Mouse (Mus musculus) lung, postnatal 0 days (tissue): ENCODE results near the gene Zfp874a. TPM values are rescaled to one million over a fixed set of nuclear protein-coding genes. Genes with fewer than 3 reads are reported as not detected.

Experiments used
- ATAC-seq: fragments of 200-750 bp; cut with Nextera tagmentation; 2 replicates; pipeline ENCODE4 v1.8.0; 2017; ENCODE audit warnings: moderate library complexity
- DNase-seq: peaks from one replicate; pipeline ENCODE4 v3.0.0-alpha.2; 2016; ENCODE audit warnings: low spot score
- H3K27ac ChIP-seq: fragments of 300-500 bp; sonication (generic); 2 replicates; pipeline ENCODE4 v1.5.1; 2014; ENCODE audit warnings: antibody characterized with exemption, mild to moderate bottlenecking, low read length, mixed read lengths
- H3K27me3 ChIP-seq: fragments of 300-500 bp; sonication (generic); replicated peaks from 2 replicates; pipeline ENCODE4 v1.6.1; 2014; ENCODE audit warnings: low read length, mixed read lengths; ENCODE audit not compliant: insufficient read depth
- H3K36me3 ChIP-seq: fragments of 300-500 bp; sonication (generic); 2 replicates; pipeline ENCODE4 v1.6.1; 2014; ENCODE audit warnings: low read length, mixed read lengths; ENCODE audit not compliant: insufficient read depth
- H3K4me1 ChIP-seq: fragments of 300-500 bp; sonication (generic); 2 replicates; pipeline ENCODE4 v1.6.1; 2014; ENCODE audit warnings: antibody characterized with exemption, low read depth, low read length, mixed read lengths; ENCODE audit not compliant: insufficient read depth
- H3K4me2 ChIP-seq: fragments of 300-500 bp; sonication (generic); replicated peaks from 2 replicates; pipeline ENCODE4 v1.6.1; 2014; ENCODE audit warnings: low read depth, mild to moderate bottlenecking, low read length, moderate library complexity, mixed read lengths
- H3K4me3 ChIP-seq: fragments of 300-500 bp; sonication (generic); 2 replicates; pipeline ENCODE4 v1.5.1; 2014; ENCODE audit warnings: low read depth, low read length
- H3K9ac ChIP-seq: fragments of 300-500 bp; sonication (generic); replicated peaks from 2 replicates; pipeline ENCODE4 v1.6.1; 2014; ENCODE audit warnings: low read depth, mild to moderate bottlenecking
- H3K9me3 ChIP-seq: fragments of 300-500 bp; sonication (generic); 2 replicates; pipeline ENCODE4 v1.6.1; 2016; ENCODE audit warnings: low read length, mixed read lengths
- CTCF ChIP-seq: IDR thresholded peaks from 2 replicates; pipeline ENCODE4 v1.5.1; 2016; ENCODE audit warnings: antibody characterized with exemption, mild to moderate bottlenecking
- EP300 ChIP-seq: IDR thresholded peaks from 2 replicates; pipeline ENCODE4 v1.6.1; 2016; ENCODE audit warnings: antibody characterized with exemption, mild to moderate bottlenecking, control low read depth
- WGBS: fragments of 180-500 bp; shearing (Covaris S2); extraction: QIAGEN DNeasy Blood & Tissue Kit; methylation state at CpG from one replicate; pipeline ENCODE4 v1.1.7; 2014; 5-methylcytosine and 5-hydroxymethylcytosine counted together
- polyA plus RNA-seq: library from polyadenylated mRNA; unstranded; fragments of >200 nt; fragmentation: Nextera tagmentation; extraction: Ambion mirVana; gene quantifications from 2 replicates; pipeline ENCODE4 v1.2.1, GENCODE M21; 2015

Gene Zfp874a
- 7.9 and 8.8 TPM in 2 replicates for polyA plus RNA-seq

- H3K27ac ChIP-seq: peak within 1 kb of the TSS; percentile 68
- no peaks in the 10 kb centered on the region for H3K4me1 ChIP-seq
- H3K4me2 ChIP-seq: peak within 1 kb of the TSS; percentile 60
- ATAC-seq: peak; percentile 98
- TF ChIP-seq EP300 (peak; percentile 41), CTCF (no peak)
- no peaks in the 10 kb centered on the region for H3K9me3 ChIP-seq
- H3K9ac ChIP-seq: peak within 1 kb of the TSS; percentile 30
- H3K4me3 ChIP-seq: peak within 1 kb of the TSS; percentile 53
- peak; percentile 96 for DNase-seq
- peaks cover 9% of the 10 kb centered on the region for H3K36me3 ChIP-seq
- no peaks in the 10 kb centered on the region for H3K27me3 ChIP-seq
- WGBS: under 1% methylated on average over 20 of the region's 20 CpGs
Observed at GRCm38 (mm10) chr13:67451172-67452020, at the start of gene Zfp874a. Gene Zfp874a (minus strand): TSS chr13:67451624.

GRCm38 (mm10) chr13:67500908-67501307 lies 49.5 kb upstream of the Zfp874a start:
- no peak for ATAC-seq
- no peak overlapping the region for H3K27ac ChIP-seq
- 77% methylated on average over 1 of the region's 1 CpGs for WGBS

GRCm38 (mm10) chr13:67500084-67500719 lies 48.8 kb upstream of the Zfp874a start, which contains the start of gene Zfp58:
Gene Zfp58 (minus strand): TSS chr13:67500555.
- Histone ChIP-seq H3K9ac (peak within 1 kb of the TSS; percentile 62), H3K27me3 (no peaks in the 10 kb centered on the region), H3K4me2 (peak within 1 kb of the TSS; percentile 86), H3K4me3 (peak within 1 kb of the TSS; percentile 66), H3K4me1 (peaks cover 3% of the 10 kb centered on the region; the same call in 1 of the 2 replicates), H3K27ac (no peak within 1 kb of the TSS), H3K9me3 (no peaks in the 10 kb centered on the region), H3K36me3 (0 out of 2 replicates have a peak, but pooled peaks cover 2% of the 10 kb centered on the region)
- no peak for TF ChIP-seq CTCF
- TF ChIP-seq EP300: no peak
- 2% methylated on average over 22 of the region's 22 CpGs for WGBS
- DNase-seq: peak; percentile 92
- peak; percentile 97 for ATAC-seq

More at GRCm38 (mm10) chr13:67500908-67501307, 49.5 kb upstream of the Zfp874a start:
- TF ChIP-seq EP300: no peak
- no peak for TF ChIP-seq CTCF
- no peak for DNase-seq
- Histone ChIP-seq H3K9me3 (no peaks in the 10 kb centered on the region), H3K27me3 (no peaks in the 10 kb centered on the region), H3K4me1 (peaks cover 3% of the 10 kb centered on the region; the same call in 1 of the 2 replicates), H3K36me3 (no peaks in the 10 kb centered on the region), H3K4me3 (no peak overlapping the region), H3K4me2 (no peak overlapping the region), H3K9ac (no peak overlapping the region)

GRCm38 (mm10) chr13:67495631-67496030 lies 44.2 kb upstream of the Zfp874a start:
- no peak overlapping the region for H3K4me3 ChIP-seq
- no peak for TF ChIP-seq EP300
- H3K9ac ChIP-seq: no peak overlapping the region
- H3K9me3 ChIP-seq: peaks cover 8% of the 10 kb centered on the region
- no peak for DNase-seq
- no peak overlapping the region for H3K27ac ChIP-seq
- H3K4me2 ChIP-seq: no peak overlapping the region
- H3K27me3 ChIP-seq: no peaks in the 10 kb centered on the region
- no peak for ATAC-seq
- peaks cover 3% of the 10 kb centered on the region; the same call in 1 of the 2 replicates for H3K4me1 ChIP-seq
- WGBS: 88% methylated on average over 1 of the region's 1 CpGs
- peaks cover 31% of the 10 kb centered on the region for H3K36me3 ChIP-seq

GRCm38 (mm10) chr13:67484424-67484811 lies 33.0 kb upstream of the Zfp874a start:
- Histone ChIP-seq H3K27me3 (no peaks in the 10 kb centered on the region), H3K36me3 (no peaks in the 10 kb centered on the region), H3K4me2 (peak overlapping the region; percentile 54), H3K4me1 (peaks cover 4% of the 10 kb centered on the region; the same call in 1 of the 2 replicates), H3K9me3 (no peaks in the 10 kb centered on the region), H3K9ac (peak overlapping the region; percentile 65; the same call in 1 of the 2 replicates), H3K4me3 (peak overlapping the region; percentile 63), H3K27ac (no peak overlapping the region)
- ATAC-seq (peak; percentile 27), DNase-seq (no peak)
- 28% methylated on average over 8 of the region's 8 CpGs for WGBS
- no peak for TF ChIP-seq EP300
